In genomic region chr11:37285186-37285585, GRCm38 (mm10) we compare ENCODE assay signal across 26 mouse cellular contexts. TPM values are rescaled to one million over a fixed set of nuclear protein-coding genes. Genes with fewer than 3 reads are reported as not detected.
DNase-seq lines count a peak whose midpoint lies in the region; ATAC-seq and TF ChIP-seq lines count a peak whose summit lies in the region.
"Had no signal": no experiment of that assay in that cellular context is flagged by ENCODE, and none has a peak within 500 bp of the region (broad histone marks: within the 10 kb centered on the region; RNA-seq: fewer than 3 reads in every experiment).

No protein-coding gene starts in this region.

- no peaks in the 10 kb centered on the region for H3K36me3 ChIP-seq in forebrain, postnatal 0 days (ENCODE audit: insufficient read depth)
- H3K36me3 ChIP-seq in forebrain, embryonic 12.5 days (replicated peaks), result no peaks in the 10 kb centered on the region
- H3K36me3 ChIP-seq: forebrain, embryonic 10.5 days; G1E; hindbrain, embryonic 12.5 days; hindbrain, embryonic 15.5 days had no signal

- no peak overlapping the region for H3K4me2 ChIP-seq in forebrain, postnatal 0 days (ENCODE audit: low read depth)
- H3K4me2 ChIP-seq in forebrain, embryonic 12.5 days, result no peak overlapping the region
- H3K4me2 ChIP-seq: heart, embryonic 11.5 days; hindbrain, embryonic 12.5 days; hindbrain, embryonic 15.5 days had no signal

- no peak for TF ChIP-seq CTCF in forebrain, postnatal 0 days (IDR thresholded peaks at IDR 0.05; ENCODE audit: low read depth)

- no peaks in the 10 kb centered on the region for H3K9me3 ChIP-seq in forebrain, postnatal 0 days (ENCODE audit: low read length)
- no peaks in the 10 kb centered on the region for H3K9me3 ChIP-seq in forebrain, embryonic 12.5 days
- H3K9me3 ChIP-seq: forebrain, embryonic 10.5 days; G1E; hindbrain, embryonic 15.5 days had no signal

- H3K27me3 ChIP-seq in forebrain, postnatal 0 days (ENCODE audit: insufficient read depth, low read length), result no peaks in the 10 kb centered on the region
- H3K27me3 ChIP-seq in forebrain, embryonic 12.5 days, result no peaks in the 10 kb centered on the region
- H3K27me3 ChIP-seq: CH12.LX; hindbrain, embryonic 12.5 days; hindbrain, embryonic 15.5 days; Patski had no signal

- no peaks in the 10 kb centered on the region for H3K4me1 ChIP-seq in forebrain, postnatal 0 days (ENCODE audit: insufficient read depth)
- no peaks in the 10 kb centered on the region for H3K4me1 ChIP-seq in forebrain, embryonic 12.5 days
- H3K4me1 ChIP-seq: forebrain, embryonic 10.5 days; hindbrain, embryonic 12.5 days; hindbrain, embryonic 15.5 days had no signal

- H3K27ac ChIP-seq in forebrain, postnatal 0 days (ENCODE audit: low read depth, low read length), result no peak overlapping the region
- H3K27ac ChIP-seq in forebrain, embryonic 12.5 days, result no peak overlapping the region
- H3K27ac ChIP-seq: forebrain, embryonic 10.5 days; gastrocnemius, adult 2 months; hindbrain, embryonic 12.5 days; hindbrain, embryonic 15.5 days had no signal

- H3K9ac ChIP-seq in forebrain, postnatal 0 days, result no peak overlapping the region
- no peak overlapping the region for H3K9ac ChIP-seq in forebrain, embryonic 12.5 days
- H3K9ac ChIP-seq: hindbrain, embryonic 12.5 days; hindbrain, embryonic 15.5 days had no signal

- WGBS in forebrain, postnatal 0 days, result 39% methylated on average over 2 of the region's 2 CpGs
- 82% methylated on average over 2 of the region's 2 CpGs for WGBS in forebrain, embryonic 12.5 days

- H3K4me3 ChIP-seq in forebrain, postnatal 0 days (ENCODE audit: low read depth, low read length), result no peak overlapping the region
- H3K4me3 ChIP-seq in forebrain, embryonic 12.5 days (replicated peaks), result no peak overlapping the region
- H3K4me3 ChIP-seq: forebrain, embryonic 10.5 days; gastrocnemius, adult 2 months; hindbrain, embryonic 12.5 days; hindbrain, embryonic 15.5 days had no signal

- peak; percentile 29 for DNase-seq in forebrain, postnatal 0 days
- peak; percentile 3 for DNase-seq in right cerebral cortex, adult 18-20 months
- no peak for DNase-seq in right cerebral cortex, postnatal 10 days (ENCODE audit: low spot score in 2 of 2)
- DNase-seq in layer of hippocampus, adult 8-10 months (ENCODE audit: low spot score in 2 of 2), result peak; percentile 14 to 40
- DNase-seq in layer of hippocampus, postnatal 36 days, result peak; percentile 4
- no peak for DNase-seq in kidney, postnatal 25 days
- no peak for DNase-seq in cerebellum, postnatal 36 days
- DNase-seq: adrenal gland, postnatal 10 days; adrenal gland, postnatal 36 days; B cell, adult 2 months; cerebellum, adult 11-12 months; cerebellum, adult 8-10 months; cerebellum, postnatal 10 days; gastrocnemius, adult 2 months; gastrocnemius, postnatal 14 days; heart, adult 11 months had no signal

- no peak for ATAC-seq in forebrain, postnatal 0 days
- ATAC-seq in forebrain, embryonic 12.5 days (ENCODE audit: low FRiP score), result no peak
- ATAC-seq: forebrain, embryonic 16.5 days; Patski had no signal

RNA-seq across cellular contexts. Expression of gene Tenm2, which starts 49.4 kb away (rescaled TPM):
- 65.9 and 91.3 TPM in 2 replicates for total RNA-seq in forebrain, postnatal 0 days (2014; rRNA removed)
- 25.0 and 41.8 TPM in 2 replicates for polyA plus RNA-seq in forebrain, postnatal 0 days (2015; fragmentation: Nextera tagmentation; extraction: Ambion mirVana)
- polyA plus RNA-seq in forebrain, embryonic 12.5 days (2016; fragmentation: Nextera tagmentation; extraction: Ambion mirVana), result 9.2 and 10.9 TPM in 2 replicates
- 100 to 1,000 TPM; 143 to 181 (median 156) TPM for total RNA-seq in layer of hippocampus, adult 8-10 months (2022)
- total RNA-seq in layer of hippocampus, postnatal 36 days (2021), result 100 to 1,000 TPM; 141 to 157 TPM
- total RNA-seq: CH12.LX; hematopoietic stem cell, adult 5-6 weeks had no signal
- polyA plus RNA-seq: G1E had no signal

Comparison
In these comparisons a context has a peak if more than half of its experiments do, and no peak if none do; other contexts are left out.
1. DNase-seq: peak in forebrain, postnatal 0 days (single experiment), right cerebral cortex, adult 18-20 months (single experiment), layer of hippocampus, adult 8-10 months (2 of 2) and layer of hippocampus, postnatal 36 days (2 of 2); none in right cerebral cortex, postnatal 10 days (0 of 2), kidney, postnatal 25 days (0 of 2) and cerebellum, postnatal 36 days (0 of 2).